Mouse (Mus musculus) cerebellum, adult 2 months (tissue): ENCODE measurements around the gene Psrc1.

Experiments used
- CTCF ChIP-seq: fragments of 200-500 bp; IDR thresholded peaks from 2 replicates; pipeline ENCODE4 v1.5.1; 2011; ENCODE audit warnings: low read depth, mild to moderate bottlenecking, control low read depth, low read length, moderate library complexity, borderline replicate concordance; ENCODE audit not compliant: insufficient read depth
- POLR2A ChIP-seq: fragments of 200-500 bp; IDR thresholded peaks from 2 replicates; pipeline ENCODE4 v1.6.1; 2011; ENCODE audit warnings: low read length, control low read depth, borderline replicate concordance; ENCODE audit not compliant: insufficient read depth

DNA sequence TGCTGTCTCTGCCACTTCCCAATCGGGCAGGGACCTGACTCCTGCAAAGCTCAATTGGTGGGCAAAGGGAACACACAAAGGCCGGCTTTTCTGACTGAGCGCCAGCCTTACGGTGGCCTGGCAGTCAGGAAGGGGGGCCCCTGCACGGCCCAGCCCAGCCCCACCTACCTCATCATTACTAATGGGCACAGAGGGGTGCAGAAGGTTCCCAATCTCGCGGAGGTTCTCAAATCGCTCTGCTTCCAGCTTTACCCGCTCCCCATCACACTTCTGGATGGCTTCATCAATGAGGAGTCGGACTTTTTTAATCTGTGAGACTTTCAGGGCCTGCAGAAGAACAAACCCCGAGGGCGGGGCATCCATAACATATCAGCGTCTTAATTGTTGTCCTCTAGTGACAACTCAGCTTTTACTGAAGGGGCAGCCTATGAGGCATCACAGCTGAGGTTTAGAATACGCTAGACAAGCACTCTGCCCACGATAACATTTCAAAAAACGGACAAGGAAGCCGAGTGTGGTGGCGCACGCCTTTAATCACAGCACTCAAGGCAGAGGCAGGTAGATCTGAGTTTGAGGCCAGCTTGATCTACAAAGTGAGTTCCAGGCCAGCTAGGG lies 50.3 kb downstream of the Psrc1 start:
- TF ChIP-seq CTCF (no peak), POLR2A (no peak)
